Mouse (Mus musculus) gastrocnemius, adult 2 months (tissue): ENCODE data around the gene Acer3. TPM values are rescaled to one million over a fixed set of nuclear protein-coding genes. Genes with fewer than 3 reads are reported as not detected.
"Not testable (repeated sequence)": the region's sequence is repeated elsewhere in the genome, so short reads cannot be mapped to it uniquely, and the experiment has no call there.

Experiments
- DNase-seq: peaks from one replicate; pipeline ENCODE4 v3.0.0; 2022
- H3K27ac ChIP-seq: fragments of 200-600 bp; 2 replicates; pipeline ENCODE4 v1.8.1; 2022; ENCODE audit warnings: mild to moderate bottlenecking
- H3K4me3 ChIP-seq: fragments of 200-600 bp; 2 replicates; pipeline ENCODE4 v1.8.1; 2022; ENCODE audit warnings: mild to moderate bottlenecking, moderate library complexity
- CTCF ChIP-seq: fragments of 200-600 bp; IDR thresholded peaks from 2 replicates; pipeline ENCODE4 v1.8.1; 2022; ENCODE audit warnings: antibody characterized with exemption, mild to moderate bottlenecking, moderate library complexity
- intact Hi-C: fragments of 180-260 bp; cut with DNase I; formaldehyde crosslinking; loops from one replicate; pipeline ENCODE4 v1.15.1; 2025
- total RNA-seq, 2 experiments: library from RNA; stranded (reverse); gene quantifications; 2 replicates each; pipeline ENCODE4 v1.2.3; 2021

The Acer3 gene
- total RNA-seq, 2 experiments from 2014 or later: 4.0 to 5.3 TPM

DNA sequence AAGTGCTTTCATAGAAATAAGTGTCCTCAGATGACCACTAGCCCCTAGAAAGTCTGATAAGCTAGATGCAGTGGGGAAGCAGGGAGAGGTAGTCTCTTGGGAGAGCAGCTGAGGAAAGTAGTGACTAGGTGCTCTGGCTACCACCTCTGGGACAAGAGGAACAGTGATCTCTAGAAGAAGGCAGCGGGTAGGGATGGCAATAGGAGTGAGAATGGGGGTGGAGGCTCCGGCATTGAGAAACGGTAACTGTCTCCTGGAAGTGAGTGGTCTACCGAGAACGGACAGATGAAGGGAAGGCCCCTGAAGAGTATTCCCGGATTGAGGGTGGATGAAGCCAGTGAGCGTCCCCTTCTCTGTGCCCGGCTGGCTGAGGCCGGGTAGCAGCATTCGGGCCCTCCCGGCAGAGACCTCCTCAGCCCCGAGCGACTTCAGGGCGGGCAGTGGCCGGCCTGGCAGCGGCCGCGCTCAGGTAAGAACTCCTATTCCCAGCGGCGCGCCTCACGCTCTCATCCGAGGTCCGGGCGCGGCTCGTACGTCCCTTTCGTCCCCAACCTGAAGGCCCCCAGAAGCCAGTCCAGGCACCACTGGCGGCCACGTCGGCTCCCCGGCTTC, 12.3 kb downstream of the Acer3 start:
- H3K4me3 ChIP-seq: peak overlapping the region; percentile 93
- intact Hi-C loops: no loop called here
- H3K27ac ChIP-seq: peak overlapping the region; percentile 85
- DNase-seq: no peak
- no peak for TF ChIP-seq CTCF

GRCm38 (mm10) chr7:98307921-98308606, 12.9 kb downstream of the Acer3 start:
- peak overlapping the region; percentile 93 for H3K4me3 ChIP-seq
- no peak for TF ChIP-seq CTCF
- peak overlapping the region; percentile 85 for H3K27ac ChIP-seq
- no peak for DNase-seq
- intact Hi-C loops: no loop called here

DNA sequence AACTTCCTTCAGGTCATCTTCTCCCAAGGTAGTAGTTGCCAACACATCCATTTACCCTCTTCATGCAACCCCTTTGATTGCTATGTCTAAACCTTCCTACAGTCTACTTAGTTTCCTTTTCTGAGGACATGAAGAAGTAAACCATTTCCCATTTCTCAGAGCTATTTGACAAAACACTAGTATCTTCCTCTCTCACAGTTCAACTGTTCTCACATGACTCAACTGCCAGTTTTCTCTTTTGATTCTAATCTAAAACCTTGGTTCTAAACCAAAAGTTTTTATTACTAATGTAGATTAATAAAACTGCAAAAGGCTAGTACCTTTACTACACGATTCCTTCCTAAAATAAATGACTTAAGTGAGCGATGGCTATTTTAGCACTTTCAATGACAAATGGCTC, 13.6 kb downstream of the Acer3 start:
- Histone ChIP-seq H3K4me3 (no peak overlapping the region), H3K27ac (no peak overlapping the region)
- no peak for DNase-seq
- no peak for TF ChIP-seq CTCF
- intact Hi-C loops: no loop called here

DNA sequence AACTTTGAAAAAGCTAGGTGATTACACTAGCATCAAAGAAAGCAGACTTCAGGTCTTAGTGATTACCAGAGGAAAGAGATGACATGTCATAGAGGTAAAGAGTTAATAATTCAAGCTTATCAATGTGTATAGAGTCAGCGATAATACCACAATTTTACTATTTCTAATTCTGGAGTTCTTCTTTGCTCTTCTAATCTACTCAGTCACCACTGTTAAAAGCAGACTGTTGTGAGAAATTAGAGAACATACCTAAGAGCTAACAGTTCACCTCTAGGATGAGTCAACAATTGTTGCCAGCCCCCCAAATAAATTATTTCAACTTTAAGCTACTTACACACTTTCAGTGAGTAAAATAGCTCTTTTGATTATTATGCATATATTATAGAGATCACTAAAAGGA, 28.1 kb downstream of the Acer3 start:
- no peak overlapping the region for H3K27ac ChIP-seq
- intact Hi-C loops: no loop called here
- no peak for DNase-seq
- no peak for TF ChIP-seq CTCF
- H3K4me3 ChIP-seq: no peak overlapping the region

DNA sequence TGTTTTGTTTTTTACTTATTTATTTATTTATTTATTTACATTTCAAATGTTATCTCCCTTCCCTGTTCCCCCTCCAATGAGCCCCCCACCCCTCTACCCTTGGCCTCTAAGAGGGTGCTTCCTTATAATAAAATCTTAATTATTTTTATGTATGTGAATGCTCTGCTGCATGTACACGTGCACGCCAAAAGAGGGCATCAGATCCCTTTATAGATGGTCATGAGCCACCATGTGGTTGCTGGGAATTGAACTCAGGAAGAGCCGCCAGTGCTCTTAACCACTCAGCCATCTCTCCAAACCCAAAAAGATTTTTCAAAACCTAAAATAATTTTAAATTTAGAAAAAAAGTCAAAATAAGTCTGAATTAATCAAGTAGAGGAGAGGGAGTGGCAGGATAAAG, 31.4 kb downstream of the Acer3 start:
- TF ChIP-seq CTCF: peak; percentile 60
- intact Hi-C loops: loop anchor here (5.0 kb wide), 1 partner anchor 53 kb away; no protein-coding TSS in a partner anchor
- H3K4me3 ChIP-seq: no peak overlapping the region
- peak; percentile 19 for DNase-seq
- H3K27ac ChIP-seq: no peak overlapping the region

GRCm38 (mm10) chr7:98276263-98276662, 44.7 kb downstream of the Acer3 start:
- TF ChIP-seq CTCF: peak; percentile 32; the same call in 1 of the 2 replicates
- intact Hi-C loops: no loop called here
- no peak overlapping the region for H3K4me3 ChIP-seq

DNA sequence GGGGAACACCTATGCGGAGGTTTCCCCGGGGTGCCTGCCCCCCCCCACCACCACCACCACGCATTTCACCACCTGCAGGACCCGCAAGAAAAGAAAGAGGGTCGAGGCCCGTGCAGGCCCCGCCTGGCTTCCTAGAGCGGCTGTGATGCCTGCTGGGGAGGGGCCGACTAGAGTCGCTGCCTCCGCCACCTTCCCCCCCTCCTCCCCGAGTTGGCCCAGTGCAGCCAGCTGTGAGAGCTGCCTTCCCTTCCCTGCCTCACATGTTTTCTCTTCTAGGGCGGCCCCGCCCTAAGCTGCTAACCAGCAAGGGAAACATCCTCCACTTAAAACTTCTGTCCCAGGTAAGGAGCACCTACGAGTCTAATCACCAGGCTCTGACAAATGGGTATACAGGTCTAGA, 52.8 kb downstream of the Acer3 start:
- intact Hi-C loops, H3K4me3 ChIP-seq, DNase-seq, H3K27ac ChIP-seq: not testable (repeated sequence)

More at GRCm38 (mm10) chr7:98276263-98276662, 44.7 kb downstream of the Acer3 start:
- H3K27ac ChIP-seq: no peak overlapping the region
- DNase-seq: no peak

DNA sequence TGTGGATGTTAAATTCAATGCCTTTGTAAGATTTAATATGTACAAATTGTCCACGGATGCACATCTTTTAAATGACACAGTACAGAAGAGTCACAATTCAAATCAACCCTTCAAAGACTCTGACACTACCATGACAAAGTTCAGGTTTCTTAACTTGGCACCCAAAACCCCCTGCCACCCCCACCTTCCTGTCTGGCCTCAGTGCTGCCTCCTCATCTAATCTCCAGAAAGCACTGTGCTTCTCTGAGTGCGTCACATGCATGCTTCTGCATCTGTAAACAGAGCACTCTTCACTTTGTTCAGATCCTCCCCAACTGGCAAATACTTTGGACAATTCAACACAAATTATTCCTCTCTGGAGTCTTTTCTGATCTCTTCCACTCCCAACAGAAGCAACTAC, 68.5 kb downstream of the Acer3 start:
- Histone ChIP-seq H3K27ac (no peak overlapping the region), H3K4me3 (no peak overlapping the region)
- intact Hi-C loops: no loop called here
- no peak for DNase-seq
- no peak for TF ChIP-seq CTCF

DNA sequence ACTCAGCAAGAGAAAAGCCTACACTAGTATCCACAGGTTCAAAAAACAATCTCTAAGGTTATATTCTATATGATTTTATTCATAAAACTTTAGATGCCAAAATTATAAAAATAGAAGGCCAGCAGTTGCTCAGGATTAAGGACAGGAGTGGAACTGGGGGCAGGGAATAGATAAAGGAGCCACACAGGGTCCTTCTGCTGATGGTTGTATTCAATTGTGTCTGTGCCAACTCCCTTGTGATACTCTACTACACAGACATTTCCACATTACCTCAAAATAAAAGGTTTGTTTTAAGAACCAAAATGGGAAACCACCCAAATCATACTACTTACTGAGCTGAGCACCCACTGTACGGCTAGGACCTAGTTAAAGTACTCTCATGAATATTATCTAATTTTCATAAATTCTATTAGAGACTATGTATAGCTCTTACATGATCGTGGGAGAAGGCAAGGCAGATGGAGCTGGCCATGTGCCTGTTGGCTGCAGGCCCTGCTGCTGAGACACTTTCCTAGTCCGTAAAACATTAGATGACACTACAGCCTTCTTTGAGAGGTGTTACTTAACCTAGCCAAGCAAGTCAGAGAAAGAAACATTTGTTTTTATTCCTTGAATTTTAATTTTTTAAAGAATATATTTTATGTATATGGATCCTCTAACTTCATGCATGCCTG, 84.2 kb downstream of the Acer3 start:
- no peak for TF ChIP-seq CTCF
- intact Hi-C loops: no loop called here
- no peak overlapping the region for H3K4me3 ChIP-seq
- DNase-seq: peak; percentile 77
- no peak overlapping the region for H3K27ac ChIP-seq

- no peak for DNase-seq
- Histone ChIP-seq H3K4me3 (no peak overlapping the region), H3K27ac (no peak overlapping the region)
- TF ChIP-seq CTCF: no peak
- intact Hi-C loops: no loop called here
Observed at GRCm38 (mm10) chr7:98223796-98224195, 97.2 kb downstream of the Acer3 start.

GRCm38 (mm10) chr7:98216713-98217112, 104.3 kb downstream of the Acer3 start:
- no peak overlapping the region for H3K27ac ChIP-seq
- intact Hi-C loops: no loop called here
- TF ChIP-seq CTCF: no peak
- no peak for DNase-seq
- no peak overlapping the region for H3K4me3 ChIP-seq

- intact Hi-C loops: no loop called here
- TF ChIP-seq CTCF: no peak
- DNase-seq: no peak
- no peak overlapping the region for H3K4me3 ChIP-seq
- no peak overlapping the region for H3K27ac ChIP-seq
Observed at GRCm38 (mm10) chr7:98202946-98203345, 118.1 kb downstream of the Acer3 start.

DNA sequence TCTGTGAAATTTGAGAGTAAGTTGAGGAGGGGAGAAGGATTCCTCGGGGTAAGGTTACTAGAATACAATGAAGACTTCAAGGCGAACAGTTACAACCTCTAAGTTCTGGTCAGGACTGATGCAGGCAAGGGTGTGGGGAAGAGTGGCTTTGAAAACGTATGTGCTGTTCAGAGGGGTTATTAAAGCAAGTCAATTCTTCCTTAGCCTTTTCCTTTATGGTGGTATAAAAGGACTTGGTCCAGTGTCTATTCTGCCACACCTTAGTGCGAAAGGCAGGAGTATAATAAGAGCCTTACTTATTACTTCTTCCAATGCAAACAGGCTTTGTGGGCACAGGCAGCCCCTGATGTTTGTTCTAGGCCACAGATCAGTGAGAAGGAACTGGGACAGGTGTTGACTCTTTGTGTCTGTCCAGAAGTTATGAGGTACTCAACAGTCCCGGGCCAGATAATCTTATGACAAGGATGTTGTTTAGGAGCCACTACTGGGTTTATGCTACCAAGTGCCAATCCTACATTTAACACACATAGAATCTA, 119.4 kb downstream of the Acer3 start:
- intact Hi-C loops: no loop called here
- Histone ChIP-seq H3K4me3 (no peak overlapping the region), H3K27ac (no peak overlapping the region)
- TF ChIP-seq CTCF: no peak
- no peak for DNase-seq
